Mouse (Mus musculus): ENCODE measurements around the gene AU021092. TPM values are rescaled to one million over a fixed set of nuclear protein-coding genes. Genes with fewer than 3 reads are reported as not detected.
A peak's percentile ranks its signal among the peaks of the same experiment; 100 is the strongest.
"Not testable (repeated sequence)": the region's sequence is repeated elsewhere in the genome, so short reads cannot be mapped to it uniquely, and the experiment has no call there.

AU021092 gene
- polyA plus RNA-seq, 1 experiment from 2014 or later: 11.7 TPM

GRCm38 (mm10) chr16:5233418-5234313 is 11.6 kb upstream of the AU021092 start, which contains the start of gene Alg1:
Gene Alg1 (plus strand): TSS chr16:5233621.
- peaks cover 4% of the 10 kb centered on the region for H3K36me3 ChIP-seq
- WGBS: 4% methylated on average over 47 of the region's 47 CpGs
- peaks cover 11% of the 10 kb centered on the region for H3K4me1 ChIP-seq (replicated peaks)
- H3K9ac ChIP-seq (replicated peaks): peak within 1 kb of the TSS; percentile 87
- peak within 1 kb of the TSS; percentile 88 for H3K4me3 ChIP-seq (replicated peaks)
- no peaks in the 10 kb centered on the region for H3K9me3 ChIP-seq
- H3K4me2 ChIP-seq (replicated peaks): peak within 1 kb of the TSS; percentile 90
- ATAC-seq: peak; percentile 93
- peak within 1 kb of the TSS; percentile 59; the same call in 1 of the 2 replicates for H3K27ac ChIP-seq
- H3K27me3 ChIP-seq: no peaks in the 10 kb centered on the region

- Histone ChIP-seq H3K9me3 (no peaks in the 10 kb centered on the region), H3K27me3 (no peaks in the 10 kb centered on the region), H3K4me1 (replicated peaks) (peaks cover 11% of the 10 kb centered on the region), H3K4me3 (replicated peaks) (peak overlapping the region; percentile 88), H3K4me2 (replicated peaks) (peak overlapping the region; percentile 90), H3K27ac (no peak overlapping the region), H3K9ac (replicated peaks) (no peak overlapping the region), H3K36me3 (no peaks in the 10 kb centered on the region; the same call in none of the 2 replicates)
- WGBS: 72% methylated on average over 4 of the region's 4 CpGs
- ATAC-seq: no peak; the same call in 1 of the 2 replicates
These were observed 10.9 kb upstream of the AU021092 start for GRCm38 (mm10) chr16:5232982-5233381.

- not testable (repeated sequence) for ATAC-seq; H3K27ac ChIP-seq; H3K4me1 ChIP-seq (replicated peaks); H3K36me3 ChIP-seq; H3K4me2 ChIP-seq (replicated peaks); H3K9ac ChIP-seq (replicated peaks); H3K4me3 ChIP-seq (replicated peaks); H3K27me3 ChIP-seq; H3K9me3 ChIP-seq
- 83% methylated on average over 3 of the region's 3 CpGs for WGBS
These were observed 6.0 kb upstream of the AU021092 start for GRCm38 (mm10) chr16:5228103-5228502.

- H3K9ac ChIP-seq (replicated peaks); H3K27me3 ChIP-seq; H3K36me3 ChIP-seq; H3K4me3 ChIP-seq (replicated peaks); H3K4me2 ChIP-seq (replicated peaks); H3K9me3 ChIP-seq; ATAC-seq; H3K27ac ChIP-seq; H3K4me1 ChIP-seq (replicated peaks): not testable (repeated sequence)
- WGBS: 86% methylated on average over 19 of the region's 19 CpGs
These were observed 5.4 kb upstream of the AU021092 start for GRCm38 (mm10) chr16:5227501-5227900.

- WGBS: 16% methylated on average over 1 of the region's 1 CpGs
- not testable (repeated sequence) for H3K27me3 ChIP-seq; H3K9me3 ChIP-seq; H3K36me3 ChIP-seq; H3K27ac ChIP-seq; ATAC-seq; H3K9ac ChIP-seq (replicated peaks); H3K4me1 ChIP-seq (replicated peaks); H3K4me2 ChIP-seq (replicated peaks); H3K4me3 ChIP-seq (replicated peaks)
These were observed 4.4 kb upstream of the AU021092 start for GRCm38 (mm10) chr16:5226534-5226933.

- Histone ChIP-seq H3K36me3 (no peaks in the 10 kb centered on the region), H3K27me3 (0 out of 2 replicates have a peak, but pooled peaks cover 8% of the 10 kb centered on the region), H3K4me2 (replicated peaks) (no peak overlapping the region), H3K9ac (replicated peaks) (no peak overlapping the region), H3K9me3 (no peaks in the 10 kb centered on the region), H3K4me3 (replicated peaks) (no peak overlapping the region), H3K27ac (no peak overlapping the region), H3K4me1 (replicated peaks) (no peaks in the 10 kb centered on the region)
- ATAC-seq: no peak
- 65% methylated on average over 4 of the region's 4 CpGs for WGBS
These were observed 696 bp downstream of the AU021092 start for GRCm38 (mm10) chr16:5221403-5221802.

- Histone ChIP-seq H3K27ac (no peak overlapping the region), H3K9ac (replicated peaks) (no peak overlapping the region), H3K4me2 (replicated peaks) (no peak overlapping the region), H3K9me3 (no peaks in the 10 kb centered on the region), H3K27me3 (0 out of 2 replicates have a peak, but pooled peaks cover 8% of the 10 kb centered on the region), H3K4me1 (replicated peaks) (no peaks in the 10 kb centered on the region), H3K36me3 (no peaks in the 10 kb centered on the region), H3K4me3 (replicated peaks) (no peak overlapping the region)
- 51% methylated on average over 5 of the region's 5 CpGs for WGBS
- no peak for ATAC-seq
These were observed 4.6 kb downstream of the AU021092 start for GRCm38 (mm10) chr16:5217341-5218133.

- 71% methylated on average over 6 of the region's 6 CpGs for WGBS
- no peaks in the 10 kb centered on the region for H3K4me1 ChIP-seq (replicated peaks)
- H3K36me3 ChIP-seq: no peaks in the 10 kb centered on the region
- H3K9me3 ChIP-seq: no peaks in the 10 kb centered on the region
- 0 out of 2 replicates have a peak, but pooled peaks cover 6% of the 10 kb centered on the region for H3K27me3 ChIP-seq
- no peak overlapping the region for H3K4me2 ChIP-seq (replicated peaks)
- ATAC-seq: no peak
- H3K27ac ChIP-seq: no peak overlapping the region
- H3K4me3 ChIP-seq (replicated peaks): no peak overlapping the region
- no peak overlapping the region for H3K9ac ChIP-seq (replicated peaks)
These were observed 5.4 kb downstream of the AU021092 start for GRCm38 (mm10) chr16:5216686-5217085.

GRCm38 (mm10) chr16:5214126-5214525 is 8.0 kb downstream of the AU021092 start:
- Histone ChIP-seq H3K36me3 (no peaks in the 10 kb centered on the region), H3K27ac (no peak overlapping the region), H3K4me3 (replicated peaks) (no peak overlapping the region), H3K27me3 (0 out of 2 replicates have a peak, but pooled peaks cover 6% of the 10 kb centered on the region), H3K4me2 (replicated peaks) (no peak overlapping the region), H3K9ac (replicated peaks) (no peak overlapping the region), H3K9me3 (no peaks in the 10 kb centered on the region), H3K4me1 (replicated peaks) (no peaks in the 10 kb centered on the region)
- ATAC-seq: no peak
- WGBS: 89% methylated on average over 2 of the region's 2 CpGs

- Histone ChIP-seq H3K9ac (replicated peaks) (no peak overlapping the region), H3K27ac (no peak overlapping the region), H3K4me1 (replicated peaks) (no peaks in the 10 kb centered on the region), H3K4me3 (replicated peaks) (no peak overlapping the region), H3K9me3 (no peaks in the 10 kb centered on the region), H3K4me2 (replicated peaks) (no peak overlapping the region), H3K27me3 (no peaks in the 10 kb centered on the region), H3K36me3 (no peaks in the 10 kb centered on the region)
- 89% methylated on average over 3 of the region's 3 CpGs for WGBS
- no peak for ATAC-seq
These were observed 9.9 kb downstream of the AU021092 start for GRCm38 (mm10) chr16:5212150-5212549.

- Histone ChIP-seq H3K27me3 (peaks cover 4% of the 10 kb centered on the region), H3K4me2 (replicated peaks) (no peak overlapping the region), H3K4me1 (replicated peaks) (no peaks in the 10 kb centered on the region), H3K36me3 (no peaks in the 10 kb centered on the region), H3K9me3 (no peaks in the 10 kb centered on the region), H3K4me3 (replicated peaks) (no peak overlapping the region), H3K9ac (replicated peaks) (no peak overlapping the region), H3K27ac (no peak overlapping the region)
- WGBS: 75% methylated on average over 2 of the region's 2 CpGs
- ATAC-seq: no peak
These were observed 11.7 kb downstream of the AU021092 start for GRCm38 (mm10) chr16:5210365-5210764.

GRCm38 (mm10) chr16:5206051-5206450 is 16.0 kb downstream of the AU021092 start:
- Histone ChIP-seq H3K9me3 (no peaks in the 10 kb centered on the region), H3K27me3 (peaks cover 20% of the 10 kb centered on the region), H3K4me1 (replicated peaks) (peaks cover 11% of the 10 kb centered on the region), H3K27ac (no peak overlapping the region), H3K9ac (replicated peaks) (no peak overlapping the region), H3K4me2 (replicated peaks) (no peak overlapping the region), H3K4me3 (replicated peaks) (no peak overlapping the region), H3K36me3 (no peaks in the 10 kb centered on the region)
- ATAC-seq: no peak
- WGBS: 80% methylated on average over 5 of the region's 5 CpGs
